Mouse (Mus musculus) spleen, adult 2 months (tissue): Measurements from ENCODE around the gene Ccs.

Experiments
- CTCF ChIP-seq: fragments of 200-500 bp; IDR thresholded peaks from 2 replicates; pipeline ENCODE4 v1.5.1; 2011; ENCODE audit warnings: mild to moderate bottlenecking, inconsistent platforms; ENCODE audit not compliant: insufficient read depth, insufficient read length, insufficient replicate concordance; ENCODE audit errors: extremely low read depth
- POLR2A ChIP-seq: fragments of 200-500 bp; IDR thresholded peaks from 2 replicates; pipeline ENCODE4 v1.6.1; 2011; ENCODE audit warnings: low read depth, low read length, inconsistent platforms

DNA sequence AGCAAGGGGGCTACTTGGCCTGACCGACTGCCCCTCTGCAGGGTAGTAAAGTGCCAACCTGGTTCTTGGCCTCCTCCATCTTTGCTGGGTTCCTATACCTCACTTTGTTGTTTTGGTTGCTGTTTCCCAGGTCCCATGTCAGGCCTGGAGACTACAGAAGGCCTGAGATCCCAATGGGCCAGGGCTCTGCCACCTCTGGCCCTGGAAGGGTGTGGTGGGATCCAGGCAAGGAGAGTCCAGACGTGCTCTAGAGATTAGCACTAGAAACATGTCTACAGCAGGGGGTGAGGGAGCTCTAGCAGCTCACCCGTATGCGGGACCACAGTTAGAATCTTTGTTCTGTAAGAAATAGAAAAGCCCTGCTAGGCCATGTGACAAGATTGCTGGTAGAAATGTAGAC, 44.8 kb upstream of the Ccs start:
- TF ChIP-seq CTCF = no peak
- TF ChIP-seq POLR2A = no peak
